In the genomic region with DNA sequence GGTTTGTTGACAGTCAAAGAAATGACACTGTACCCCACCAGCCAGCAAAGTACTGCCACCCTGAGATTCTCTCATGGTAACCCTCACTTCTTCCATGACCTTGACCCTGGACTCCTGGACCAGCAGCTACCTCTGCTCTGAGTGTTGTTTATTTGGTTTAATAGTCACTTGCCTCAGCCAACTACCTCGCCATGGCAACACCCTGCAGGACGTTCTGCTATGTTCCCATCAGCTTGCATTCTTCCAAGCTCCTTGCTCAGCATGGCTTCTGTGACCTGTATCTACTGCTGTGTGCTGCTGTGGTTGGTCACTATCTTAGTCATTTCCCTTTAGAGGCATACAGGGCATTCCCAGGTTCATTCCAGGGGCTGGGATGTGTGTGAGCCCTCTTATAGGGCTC, we compare ENCODE assay signal across 11 mouse cellular contexts.
A peak's percentile ranks its signal among the peaks of the same experiment; 100 is the strongest.
DNase-seq lines count a peak whose midpoint lies in the region; ATAC-seq and TF ChIP-seq lines count a peak whose summit lies in the region.
"Had no signal": no experiment of that assay in that cellular context is flagged by ENCODE, and none has a peak within 500 bp of the region (broad histone marks: within the 10 kb centered on the region; RNA-seq: fewer than 3 reads in every experiment).

No protein-coding gene starts in this region.

- H3K4me3 ChIP-seq in heart, embryonic 16.5 days (ENCODE audit: low read length) = no peak overlapping the region
- no peak overlapping the region for H3K4me3 ChIP-seq in heart, adult 2 months
- H3K4me3 ChIP-seq in layer of hippocampus, adult 2 months = no peak overlapping the region
- H3K4me3 ChIP-seq in liver, embryonic 12.5 days = no peak overlapping the region
- H3K4me3 ChIP-seq: limb, embryonic 15.5 days had no signal

- H3K4me2 ChIP-seq in heart, embryonic 16.5 days (ENCODE audit: low read depth, low read length) = no peak overlapping the region
- no peak overlapping the region for H3K4me2 ChIP-seq in liver, embryonic 12.5 days
- H3K4me2 ChIP-seq: limb, embryonic 15.5 days had no signal

- no peaks in the 10 kb centered on the region for H3K9me3 ChIP-seq in heart, embryonic 16.5 days (replicated peaks; ENCODE audit: control insufficient read depth, low read length)
- H3K9me3 ChIP-seq in liver, embryonic 12.5 days (replicated peaks) = no peaks in the 10 kb centered on the region
- H3K9me3 ChIP-seq: limb, embryonic 15.5 days had no signal

- ATAC-seq in heart, embryonic 16.5 days (replicated peaks; ENCODE audit: extremely low read depth, insufficient read depth, low FRiP score) = no peak
- 0 out of 2 replicates have a peak, but pooled peaks have one; percentile 4 for ATAC-seq in liver, embryonic 12.5 days
- ATAC-seq: CD4-positive, CD25-positive, alpha-beta regulatory T cell, adult 4 months; intestine, postnatal 0 days had no signal

- DNase-seq in heart, adult 2 months = no peak
- no peak for DNase-seq in layer of hippocampus, adult 2 months (ENCODE audit: low spot score in 2 of 2)
- no peak for DNase-seq in layer of hippocampus, adult 18-20 months (ENCODE audit: low spot score in 2 of 2)
- DNase-seq in Muller cell, postnatal 12 days (ENCODE audit: inconsistent ontology term) = peak; percentile 16
- DNase-seq in right cerebral cortex, postnatal 14 days = no peak
- DNase-seq: cerebellum, adult 11-12 months had no signal

- H3K4me1 ChIP-seq in heart, embryonic 16.5 days (ENCODE audit: control insufficient read depth, insufficient read depth, low read length) = peaks cover 16% of the 10 kb centered on the region
- peaks cover 6% of the 10 kb centered on the region; the same call in 1 of the 2 replicates for H3K4me1 ChIP-seq in heart, adult 2 months (ENCODE audit: control insufficient read depth, insufficient read depth, low read length)
- peaks cover 72% of the 10 kb centered on the region for H3K4me1 ChIP-seq in liver, embryonic 12.5 days
- H3K4me1 ChIP-seq: limb, embryonic 15.5 days had no signal

- no peaks in the 10 kb centered on the region for H3K36me3 ChIP-seq in heart, embryonic 16.5 days (ENCODE audit: control insufficient read depth, insufficient read depth)
- H3K36me3 ChIP-seq in heart, adult 2 months (ENCODE audit: control insufficient read depth, insufficient read depth, low read length) = no peaks in the 10 kb centered on the region
- no peaks in the 10 kb centered on the region for H3K36me3 ChIP-seq in liver, embryonic 12.5 days

- H3K27ac ChIP-seq in heart, embryonic 16.5 days (ENCODE audit: low read length) = peak overlapping the region; percentile 83
- H3K27ac ChIP-seq in heart, adult 2 months = no peak overlapping the region
- peak overlapping the region; percentile 43; the same call in 1 of the 2 replicates for H3K27ac ChIP-seq in layer of hippocampus, adult 2 months
- H3K27ac ChIP-seq in liver, embryonic 12.5 days = peak overlapping the region; percentile 43
- H3K27ac ChIP-seq: limb, embryonic 15.5 days had no signal

- no peak for TF ChIP-seq EP300 in heart, adult 2 months (IDR thresholded peaks at IDR 0.05; ENCODE audit: insufficient read depth, low read depth, low read length)

- H3K27me3 ChIP-seq in heart, embryonic 16.5 days (ENCODE audit: control insufficient read depth, insufficient read depth, low read length) = no peaks in the 10 kb centered on the region
- H3K27me3 ChIP-seq in heart, adult 2 months (ENCODE audit: control insufficient read depth, insufficient read depth, low read length) = no peaks in the 10 kb centered on the region
- H3K27me3 ChIP-seq in liver, embryonic 12.5 days (replicated peaks) = no peaks in the 10 kb centered on the region
- H3K27me3 ChIP-seq: limb, embryonic 15.5 days had no signal

- 38% methylated on average over 2 of the region's 2 CpGs for WGBS in heart, embryonic 16.5 days
- 50% methylated on average over 2 of the region's 2 CpGs for WGBS in heart, adult 2 months
- 72% methylated on average over 2 of the region's 2 CpGs for WGBS in liver, embryonic 12.5 days (ENCODE audit: insufficient replicate concordance)

- intact Hi-C loops in heart, adult 2 months (cut with DNase I) = no loop called here

- no peaks in the 10 kb centered on the region for H3K79me2 ChIP-seq in heart, adult 2 months (replicated peaks; ENCODE audit: control insufficient read depth, insufficient read depth, low read length)

- no peak overlapping the region for H3K9ac ChIP-seq in heart, embryonic 16.5 days (ENCODE audit: low read length)
- H3K9ac ChIP-seq in heart, adult 2 months (ENCODE audit: low read depth, low read length) = no peak overlapping the region
- H3K9ac ChIP-seq in liver, embryonic 12.5 days = no peak overlapping the region
- H3K9ac ChIP-seq: limb, embryonic 15.5 days had no signal

- no peak for TF ChIP-seq CTCF in heart, adult 2 months (IDR thresholded peaks at IDR 0.05)
- no peak for TF ChIP-seq CTCF in layer of hippocampus, adult 2 months (conservative IDR thresholded peaks at IDR 0.05)

- no peak for TF ChIP-seq POLR2A in heart, adult 2 months (IDR thresholded peaks at IDR 0.05; ENCODE audit: insufficient read depth, low read depth, low read length)
